Mouse (Mus musculus) CH12F3 (cell line): Measurements from ENCODE around the gene Lce1e.
"Not testable (repeated sequence)": the region's sequence is repeated elsewhere in the genome, so short reads cannot be mapped to it uniquely, and the experiment has no call there.

Experiments
- in situ Hi-C: fragments of 300-500 bp; cut with MboI; formaldehyde crosslinking; loops from 2 replicates; pipeline ENCODE4 v1.14.3; 2020; ENCODE audit warnings: low sequenced_read_pairs

The Lce1e gene

DNA sequence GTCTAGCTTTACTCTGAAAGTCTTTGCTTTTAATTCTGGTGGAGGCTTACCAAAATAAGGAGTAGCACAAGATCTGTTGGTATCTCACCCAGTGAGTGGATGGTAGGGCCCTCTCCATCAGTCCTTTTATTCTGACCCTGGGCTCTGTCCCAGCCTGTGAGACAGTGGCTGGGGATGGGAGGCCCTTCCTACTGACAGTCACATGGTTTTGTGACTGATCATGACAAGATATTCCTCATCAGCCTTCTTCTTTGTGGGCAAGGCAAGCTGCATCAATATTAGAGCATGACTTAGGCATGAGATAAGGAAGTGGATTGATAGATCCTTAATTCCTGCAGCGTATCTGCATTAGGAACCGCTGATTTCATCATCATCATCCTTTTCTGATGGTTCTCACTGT is at the start of gene Lce1e:
TSS of gene Lce1e (minus strand) at position 101 of the 400 bp plus-strand sequence.
- in situ Hi-C loops, result no loop called here

DNA sequence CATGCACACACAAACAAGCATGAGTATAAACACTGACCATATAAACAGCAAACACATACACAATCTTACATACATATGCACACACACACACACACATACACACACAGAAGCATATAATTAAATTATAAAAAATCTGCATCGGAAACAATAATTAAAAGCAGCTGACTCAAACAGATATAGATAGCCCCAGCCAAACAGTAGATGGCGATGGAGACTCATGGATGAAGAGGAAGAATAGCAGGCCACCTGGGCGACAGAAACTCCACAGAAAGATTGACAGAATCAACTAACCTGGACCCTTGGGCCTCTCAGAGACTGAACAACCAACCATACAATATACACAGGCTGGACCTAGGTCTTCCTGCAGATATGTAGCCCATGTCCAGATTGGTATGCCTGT is 44.3 kb upstream of the Lce1e start:
- in situ Hi-C loops, result no loop called here

DNA sequence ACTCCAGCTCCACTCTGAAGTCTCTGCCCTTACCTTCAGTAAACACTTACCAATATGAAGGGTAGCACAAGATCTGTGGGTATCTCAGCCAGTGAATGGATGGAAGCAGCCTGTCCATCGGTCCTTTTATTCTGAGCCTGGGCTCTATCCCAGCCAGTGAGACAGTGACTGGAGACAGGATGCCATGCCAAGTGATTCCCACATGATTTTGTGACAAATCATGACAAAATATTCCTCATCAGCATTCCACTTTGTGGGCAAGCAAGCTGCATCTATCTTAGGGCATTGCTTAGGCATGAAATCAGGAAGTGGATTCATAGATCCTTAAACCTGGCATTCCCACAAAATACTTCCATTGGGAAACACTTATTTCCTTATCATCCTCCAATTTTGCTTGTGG is 43.4 kb upstream of the Lce1e start, which contains the start of gene Lce1g:
TSS of gene Lce1g (minus strand) at position 101 of the 400 bp plus-strand sequence.
- in situ Hi-C loops, result no loop called here

DNA sequence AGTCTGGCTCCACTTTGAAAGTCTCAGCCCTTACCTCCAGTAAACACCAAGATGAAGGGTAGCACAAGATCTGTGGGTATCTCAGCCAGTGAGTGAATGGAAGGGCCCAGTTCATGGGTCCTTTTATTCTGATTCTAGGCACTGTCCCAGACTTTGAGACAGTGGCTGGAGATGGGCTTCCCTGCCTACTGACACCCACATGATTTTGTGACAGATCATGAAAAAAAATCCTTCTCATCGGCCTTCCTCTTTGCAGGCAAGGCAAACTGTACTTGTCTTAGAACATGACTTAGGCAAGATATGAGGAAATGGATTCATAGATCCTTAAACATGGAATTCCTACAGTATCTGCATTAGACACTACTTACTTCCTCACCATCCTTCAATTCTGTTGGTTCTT is 30.1 kb upstream of the Lce1e start, which contains the start of gene Gm38119:
TSS of gene Gm38119 (minus strand) at position 101 of the 400 bp plus-strand sequence.
- in situ Hi-C loops, result no loop called here

DNA sequence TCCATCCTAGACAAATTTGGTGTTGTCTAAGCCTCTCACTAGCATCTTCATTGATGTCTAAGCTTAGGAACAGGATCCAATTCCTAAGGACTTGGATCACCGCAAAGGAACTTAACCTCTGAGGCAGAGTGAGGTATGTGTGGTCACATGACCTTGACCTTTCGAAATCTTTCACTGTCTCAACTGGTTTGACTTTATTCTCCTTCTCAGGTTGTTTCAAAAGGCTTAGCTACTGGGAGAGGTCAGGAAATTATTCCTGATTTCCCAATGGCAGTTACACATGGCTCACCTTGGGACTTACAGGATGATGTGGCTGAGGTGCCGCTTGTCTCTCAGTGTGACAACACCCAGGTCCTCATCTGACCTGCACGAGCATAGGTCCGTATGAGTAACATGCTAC is 13.8 kb upstream of the Lce1e start:
- in situ Hi-C loops, result no loop called here

DNA sequence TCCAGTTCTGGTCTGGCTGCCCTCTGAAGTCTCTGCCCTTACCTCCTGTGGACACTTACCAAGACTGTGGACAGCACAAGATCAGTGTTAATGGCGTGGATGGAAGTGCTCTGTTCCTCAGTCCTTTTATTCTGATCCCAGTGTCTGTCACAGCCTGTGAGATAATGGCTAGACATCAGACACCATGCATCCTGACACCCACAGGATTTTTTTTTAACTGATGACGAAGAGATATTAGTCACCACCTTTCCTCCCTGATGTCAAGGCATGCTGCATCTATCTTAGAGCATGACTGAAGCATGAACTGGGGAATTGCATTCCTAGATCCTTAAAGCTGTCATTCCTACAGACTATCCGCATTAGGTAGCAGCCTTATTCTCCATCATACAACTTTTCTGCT is 11.4 kb upstream of the Lce1e start, which contains the start of gene Lce1f:
TSS of gene Lce1f (minus strand) at position 101 of the 400 bp plus-strand sequence.
- in situ Hi-C loops, result no loop called here

DNA sequence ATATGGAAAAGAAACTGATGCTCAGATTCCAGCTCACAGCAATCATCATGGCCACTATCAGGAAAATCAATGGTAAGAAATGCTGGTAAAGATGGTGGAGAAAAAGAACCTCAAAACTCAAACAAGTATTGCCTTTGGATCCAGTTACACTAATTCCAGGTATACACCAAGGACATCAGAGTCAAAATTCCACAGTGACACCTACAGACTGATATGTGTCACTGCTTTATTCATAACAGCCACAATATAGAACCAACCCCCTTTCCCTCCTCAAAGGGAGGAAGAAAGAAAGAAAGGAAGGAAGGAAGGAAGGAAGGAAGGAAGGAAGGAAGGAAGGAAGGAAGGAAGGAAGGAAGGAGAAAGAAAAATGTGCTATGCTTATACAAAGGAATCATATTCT is 6.2 kb upstream of the Lce1e start:
- in situ Hi-C loops, result no loop called here

DNA sequence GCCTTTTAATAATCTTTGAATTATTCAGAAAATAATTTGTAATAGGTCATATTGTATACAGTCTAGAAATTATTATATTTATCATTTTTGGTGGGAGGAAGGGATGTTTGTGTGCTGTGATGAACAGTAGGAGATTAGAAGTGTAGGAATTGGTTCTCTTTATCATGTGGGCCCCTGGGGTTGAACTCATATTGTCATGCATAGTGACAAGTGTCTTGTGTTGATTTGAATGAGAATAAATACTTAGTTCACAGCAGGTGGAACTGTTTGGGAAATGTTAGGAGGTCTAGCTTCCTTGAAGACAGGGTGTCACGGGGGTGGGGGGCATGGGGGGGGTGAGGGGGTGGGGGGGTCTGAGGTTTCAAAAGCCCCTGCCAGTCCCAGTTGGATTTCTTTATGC is 14.3 kb downstream of the Lce1e start:
- in situ Hi-C loops, result no loop called here

DNA sequence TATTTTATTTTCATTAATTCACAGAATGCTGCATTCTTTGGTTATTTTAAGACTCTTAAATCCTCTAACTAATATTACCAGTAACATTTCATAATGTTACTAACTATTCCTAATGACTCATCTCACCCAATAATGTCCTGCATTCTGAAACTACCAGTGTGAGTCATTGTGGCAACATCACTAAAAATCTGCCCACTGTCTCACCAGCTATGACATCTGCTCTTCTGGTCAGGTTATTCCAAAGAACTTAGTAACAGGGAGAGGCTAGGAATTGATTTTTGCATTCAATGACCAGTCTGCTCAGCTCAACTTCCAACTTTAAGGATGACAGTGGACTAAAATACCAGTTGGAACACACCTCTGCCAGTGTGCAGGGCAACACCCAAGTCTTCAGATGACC is 17.2 kb downstream of the Lce1e start:
- in situ Hi-C loops, result no loop called here

DNA sequence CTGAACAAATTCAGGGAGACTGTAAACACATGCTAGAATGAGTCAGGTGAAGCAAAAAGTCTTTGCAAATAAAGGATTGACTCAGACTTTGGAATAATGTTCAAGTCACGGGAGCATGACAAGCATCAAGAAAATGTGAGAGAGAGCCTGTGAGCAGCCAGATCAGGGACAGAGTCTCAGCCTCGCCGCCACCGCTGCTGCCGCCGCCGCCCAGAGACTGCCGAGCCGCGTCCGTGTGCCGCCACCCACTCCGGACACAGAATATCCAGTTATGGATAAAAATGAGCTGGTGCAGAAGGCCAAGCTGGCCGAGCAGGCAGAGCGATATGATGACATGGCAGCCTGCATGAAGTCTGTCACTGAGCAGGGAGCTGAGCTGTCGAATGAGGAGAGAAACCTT is 19.7 kb downstream of the Lce1e start:
- in situ Hi-C loops, result not testable (repeated sequence)

DNA sequence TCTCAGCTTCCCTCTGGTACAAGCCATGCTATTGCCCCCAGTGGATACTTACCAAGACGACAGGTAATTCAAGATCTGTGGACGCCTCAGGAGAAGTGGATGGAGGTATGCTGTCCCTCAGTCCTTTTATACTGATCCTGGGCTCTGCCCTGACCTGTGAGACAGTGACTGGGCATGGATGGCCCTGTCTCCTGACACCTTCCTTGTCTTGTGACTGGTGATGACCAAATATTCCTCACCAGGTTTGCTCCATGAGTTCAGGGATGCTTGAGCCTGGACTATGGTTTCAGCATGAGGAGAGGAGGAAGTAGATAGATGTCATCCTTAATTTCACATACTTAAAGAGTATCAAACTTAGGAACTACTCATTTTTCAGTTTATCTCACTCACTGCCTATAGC is 21.8 kb downstream of the Lce1e start, which contains the start of gene Lce1d:
TSS of gene Lce1d (minus strand) at position 101 of the 400 bp plus-strand sequence.
- in situ Hi-C loops, result no loop called here

DNA sequence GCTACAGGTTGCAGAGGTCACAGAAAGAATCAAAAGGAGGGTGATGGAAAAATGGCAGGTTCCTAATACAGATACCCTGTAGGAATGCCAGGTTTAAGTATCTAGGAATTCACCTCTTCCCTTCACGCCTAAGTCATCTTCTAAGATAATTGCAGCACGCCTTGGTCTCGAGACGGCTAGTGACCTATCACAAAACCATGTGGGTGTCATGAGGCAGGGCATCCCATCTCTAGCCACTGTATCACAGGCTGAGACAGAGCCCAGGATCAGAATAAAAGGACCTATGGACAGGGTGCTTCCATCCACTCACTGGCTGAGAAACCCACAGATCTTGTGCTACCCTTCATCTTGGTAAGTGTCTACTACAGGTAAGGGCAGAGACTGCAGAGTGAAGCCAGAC is 29.9 kb downstream of the Lce1e start, which contains the start of gene Lce1c:
TSS of gene Lce1c (plus strand) at position 301 of the 400 bp plus-strand sequence.
- in situ Hi-C loops, result no loop called here

DNA sequence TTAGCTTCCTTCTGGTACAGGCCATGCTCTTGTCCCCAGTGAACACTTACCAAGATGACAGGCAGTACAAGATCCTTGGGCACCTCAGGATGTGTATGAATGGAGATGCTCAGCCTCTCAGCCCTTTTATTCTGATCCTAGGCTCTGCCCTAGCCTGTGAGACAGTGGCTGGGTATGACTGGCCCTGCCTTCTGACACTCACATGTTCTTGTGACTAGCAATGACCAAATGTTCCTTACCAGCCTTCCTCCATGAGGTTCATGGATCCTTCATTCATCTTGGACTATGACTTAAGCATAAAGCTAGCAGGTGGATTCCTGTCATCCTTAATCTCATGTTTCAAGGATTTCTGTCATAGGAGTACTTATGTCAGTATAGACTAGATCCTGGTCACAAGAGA is 38.7 kb downstream of the Lce1e start, which contains the start of gene Lce1a2:
TSS of gene Lce1a2 (minus strand) at position 101 of the 400 bp plus-strand sequence.
- in situ Hi-C loops, result no loop called here
